Mouse (Mus musculus): ENCODE measurements at regions not wholly inside any gene's neighbourhood (a gene's known extent, or its start where the extent isn't known, plus 50 kb on each side); places are given as distances from the start of the nearest gene placed in this dataset.

- no peaks in the 10 kb centered on the region for H3K9me3 ChIP-seq
- no peak overlapping the region for H3K4me3 ChIP-seq
- no peak for DNase-seq (ENCODE audit: extremely low spot score, low spot score)
- H3K4me1 ChIP-seq: peaks cover 4% of the 10 kb centered on the region; the same call in 1 of the 2 replicates
- no peaks in the 10 kb centered on the region for H3K36me3 ChIP-seq (replicated peaks)
- WGBS: 88% methylated on average over 5 of the region's 5 CpGs
- no peaks in the 10 kb centered on the region for H3K27me3 ChIP-seq (ENCODE audit: poor library complexity, severe bottlenecking)
- H3K27ac ChIP-seq: no peak overlapping the region
These were observed 242.7 kb downstream of the Rsl24d1 start for GRCm38 (mm10) chr9:73355876-73356275.

DNA sequence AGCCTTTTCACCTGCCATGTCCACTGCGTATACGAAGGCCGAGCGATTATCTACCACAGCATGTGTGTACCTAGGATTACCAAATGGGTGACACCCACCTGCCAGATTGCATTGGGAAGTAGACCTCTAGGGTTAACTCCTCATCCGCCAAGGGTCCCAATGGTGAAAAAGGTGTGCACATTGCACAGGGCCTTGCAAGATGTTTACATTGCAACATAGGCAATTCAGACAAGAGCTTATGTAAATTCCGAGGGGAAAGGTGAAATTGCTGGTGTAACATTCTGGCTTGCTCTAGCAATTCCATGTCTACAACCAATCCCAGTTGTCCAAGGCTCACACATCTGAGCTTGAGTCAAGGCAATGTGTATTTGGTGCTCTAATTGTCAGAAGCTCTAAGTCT is 245.7 kb downstream of the Rsl24d1 start:
- Histone ChIP-seq H3K4me3 (no peak overlapping the region), H3K27ac (no peak overlapping the region), H3K27me3 (ENCODE audit: poor library complexity, severe bottlenecking) (no peaks in the 10 kb centered on the region), H3K36me3 (replicated peaks) (no peaks in the 10 kb centered on the region), H3K9me3 (no peaks in the 10 kb centered on the region), H3K4me1 (peaks cover 8% of the 10 kb centered on the region; the same call in 1 of the 2 replicates)
- DNase-seq (ENCODE audit: extremely low spot score, low spot score): no peak
- 95% methylated on average over 6 of the region's 6 CpGs for WGBS

- H3K27ac ChIP-seq: no peak overlapping the region
- H3K36me3 ChIP-seq (replicated peaks): no peaks in the 10 kb centered on the region
- H3K27me3 ChIP-seq (ENCODE audit: poor library complexity, severe bottlenecking): no peaks in the 10 kb centered on the region
- 83% methylated on average over 1 of the region's 1 CpGs for WGBS
- no peaks in the 10 kb centered on the region for H3K9me3 ChIP-seq
- H3K4me1 ChIP-seq: no peaks in the 10 kb centered on the region
- no peak for DNase-seq (ENCODE audit: extremely low spot score, low spot score)
- H3K4me3 ChIP-seq: no peak overlapping the region
These were observed 267.5 kb downstream of the Rsl24d1 start for GRCm38 (mm10) chr9:73380768-73381167.

- WGBS: 84% methylated on average over 7 of the region's 7 CpGs
These were observed 278.8 kb downstream of the Rsl24d1 start for GRCm38 (mm10) chr9:73392036-73392435.

GRCm38 (mm10) chr9:73413367-73413930 is 300.2 kb downstream of the Rsl24d1 start:
- Histone ChIP-seq H3K4me3 (no peak overlapping the region), H3K4me1 (no peaks in the 10 kb centered on the region), H3K9me3 (no peaks in the 10 kb centered on the region), H3K27ac (no peak overlapping the region), H3K27me3 (ENCODE audit: poor library complexity, severe bottlenecking) (no peaks in the 10 kb centered on the region), H3K36me3 (replicated peaks) (no peaks in the 10 kb centered on the region)
- 82% methylated on average over 8 of the region's 8 CpGs for WGBS
- DNase-seq (ENCODE audit: extremely low spot score, low spot score): no peak

More at GRCm38 (mm10) chr9:73392036-73392435, 278.8 kb downstream of the Rsl24d1 start:
- Histone ChIP-seq H3K4me3 (no peak overlapping the region), H3K27me3 (ENCODE audit: poor library complexity, severe bottlenecking) (no peaks in the 10 kb centered on the region), H3K27ac (no peak overlapping the region), H3K9me3 (no peaks in the 10 kb centered on the region), H3K36me3 (replicated peaks) (no peaks in the 10 kb centered on the region), H3K4me1 (no peaks in the 10 kb centered on the region)
- DNase-seq (ENCODE audit: extremely low spot score, low spot score): no peak

DNA sequence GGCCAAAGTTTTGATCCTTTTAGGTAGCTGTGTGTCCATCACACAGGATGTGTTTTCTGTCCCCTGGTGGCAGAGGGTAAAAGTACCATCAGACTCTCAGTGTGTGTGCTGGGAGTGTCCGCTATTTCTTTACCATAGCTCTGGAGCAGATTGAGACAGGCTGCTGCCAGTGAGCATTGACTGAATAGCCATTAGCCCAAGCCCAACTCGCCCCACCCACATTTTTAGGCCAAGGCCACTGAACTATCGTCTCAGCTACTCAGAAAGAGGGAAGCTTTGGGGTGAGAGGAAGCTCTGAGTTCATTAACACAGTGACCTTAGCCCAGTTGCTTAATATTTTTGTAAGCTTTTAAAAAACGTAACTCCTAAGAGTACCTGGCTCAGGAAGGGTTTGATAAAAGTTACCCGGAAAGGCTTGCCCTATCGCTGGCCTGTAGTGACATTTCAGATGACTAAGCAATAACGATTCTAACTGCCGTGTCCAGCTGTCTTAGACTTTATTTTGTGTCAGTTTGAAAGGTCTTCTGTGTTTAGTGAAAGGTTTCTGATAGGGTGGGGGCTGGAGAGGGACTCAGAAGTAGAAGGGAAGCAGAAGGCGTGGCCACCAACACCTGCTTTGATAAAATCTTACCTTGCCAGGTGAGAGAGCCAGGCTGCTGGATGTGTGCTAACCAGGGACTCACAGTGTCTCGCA is 303.0 kb downstream of the Rsl24d1 start:
- no peaks in the 10 kb centered on the region for H3K9me3 ChIP-seq
- H3K4me3 ChIP-seq: no peak overlapping the region
- no peaks in the 10 kb centered on the region for H3K36me3 ChIP-seq (replicated peaks)
- H3K27me3 ChIP-seq (ENCODE audit: poor library complexity, severe bottlenecking): no peaks in the 10 kb centered on the region
- 88% methylated on average over 10 of the region's 10 CpGs for WGBS
- no peak overlapping the region for H3K27ac ChIP-seq
- no peak for DNase-seq (ENCODE audit: extremely low spot score, low spot score)
- no peaks in the 10 kb centered on the region for H3K4me1 ChIP-seq

All from forebrain, embryonic 10.5 days (tissue).